Mouse (Mus musculus) testis, postnatal 14 days (tissue): Measurements from ENCODE around the gene Clca3a2.
"Not testable (repeated sequence)": the region's sequence is repeated elsewhere in the genome, so short reads cannot be mapped to it uniquely, and the experiment has no call there.

Source experiments
- DNase-seq: peaks from one replicate; pipeline ENCODE4 v3.0.0; 2021; ENCODE audit warnings: low spot score

The Clca3a2 gene

GRCm38 (mm10) chr3:144819219-144819618 is at the start of gene Clca3a2:
Gene Clca3a2, minus strand, starts transcription at chr3:144819494.
- not testable (repeated sequence) for DNase-seq

- DNase-seq = no peak
These were observed 30.3 kb upstream of the Clca3a2 start for GRCm38 (mm10) chr3:144849584-144849983.

DNA sequence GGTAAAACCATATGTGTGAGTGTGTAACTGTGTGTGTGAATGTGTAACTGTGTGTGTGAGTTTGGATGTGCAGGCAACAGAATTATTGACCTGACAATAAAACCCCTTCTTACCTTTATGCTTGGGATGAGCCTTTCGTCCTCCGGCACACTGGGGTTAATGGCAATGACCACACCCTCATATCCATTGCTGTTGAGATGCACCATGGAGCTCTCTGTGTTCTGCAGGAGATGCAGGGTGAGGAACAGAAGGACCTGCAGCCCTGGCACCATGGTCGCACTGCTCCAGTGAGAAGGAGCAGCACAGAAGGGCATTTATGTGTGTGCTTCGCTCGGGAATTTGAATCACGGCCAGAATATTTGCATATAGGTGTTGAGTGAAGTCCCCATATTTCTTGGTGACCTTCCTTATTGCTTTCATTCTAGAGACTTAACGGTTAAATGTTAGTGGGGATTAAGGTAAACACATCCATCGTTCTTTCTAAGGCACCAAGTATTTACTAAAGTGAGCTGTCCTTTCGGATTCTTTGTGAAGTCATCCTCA is 29.8 kb upstream of the Clca3a2 start, which contains the start of gene Clca3b:
Gene Clca3b (minus strand): TSS at position 344 of the 543 bp plus-strand sequence.
- DNase-seq = not testable (repeated sequence)

DNA sequence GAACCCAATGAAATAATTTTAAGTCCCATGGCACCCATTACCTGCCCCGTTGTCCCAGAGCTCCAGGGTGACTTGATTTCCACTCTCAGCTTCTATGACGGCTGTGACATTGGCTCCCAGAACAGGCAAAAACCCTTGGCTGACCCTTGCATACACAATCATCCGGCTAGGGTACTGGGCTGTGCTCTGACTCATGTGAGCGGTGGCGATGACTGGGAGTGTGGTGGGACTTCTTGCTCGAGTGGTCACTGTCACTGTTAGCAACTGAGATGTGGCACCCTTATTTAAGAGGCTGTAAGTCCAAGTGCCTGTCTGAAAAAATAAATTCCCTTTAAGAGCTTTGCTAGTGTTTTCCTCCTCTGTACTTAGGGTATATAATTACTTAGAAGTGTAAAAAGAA is 8.0 kb upstream of the Clca3a2 start:
- no peak for DNase-seq

DNA sequence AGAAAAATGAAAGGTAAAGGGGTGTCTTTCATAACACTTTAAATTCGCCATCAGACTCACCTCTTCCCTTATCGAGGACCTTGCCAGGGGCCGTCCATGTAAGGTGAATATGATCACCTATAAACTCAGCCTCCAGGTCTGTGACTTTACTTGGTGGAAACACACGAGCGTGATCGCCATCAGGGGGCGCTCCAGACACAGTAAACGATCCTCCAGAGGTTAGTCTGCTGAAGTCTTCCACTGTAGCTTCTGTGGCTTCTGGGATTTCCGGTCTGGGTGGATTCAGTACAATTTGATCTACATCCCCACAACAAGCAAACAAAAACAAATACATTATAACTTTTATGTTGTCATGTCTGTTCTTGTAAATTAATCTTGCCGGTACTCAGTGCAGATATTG is 5.9 kb upstream of the Clca3a2 start:
- DNase-seq = peak; percentile 40

DNA sequence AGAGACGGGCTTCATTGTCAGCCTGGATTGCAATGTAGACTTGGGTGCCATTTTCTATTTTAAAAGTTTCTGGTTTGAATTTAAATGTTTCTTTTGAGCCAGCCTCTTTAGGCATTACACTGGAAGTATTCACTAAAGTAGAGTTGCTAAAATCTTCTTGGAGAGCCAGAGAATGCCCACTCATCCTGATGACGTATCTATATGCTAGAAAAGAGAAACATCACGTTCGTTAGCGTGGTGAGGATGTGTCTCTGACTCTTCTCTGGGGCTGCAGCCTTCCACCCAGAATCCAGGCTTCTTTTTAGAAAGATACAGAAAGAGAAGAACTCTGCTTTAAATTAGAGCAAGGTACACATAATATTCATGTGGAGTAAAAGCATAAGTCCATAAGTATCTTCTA is 4.0 kb upstream of the Clca3a2 start:
- DNase-seq = no peak

GRCm38 (mm10) chr3:144820632-144821031 is 1.3 kb upstream of the Clca3a2 start:
- DNase-seq = no peak

DNA sequence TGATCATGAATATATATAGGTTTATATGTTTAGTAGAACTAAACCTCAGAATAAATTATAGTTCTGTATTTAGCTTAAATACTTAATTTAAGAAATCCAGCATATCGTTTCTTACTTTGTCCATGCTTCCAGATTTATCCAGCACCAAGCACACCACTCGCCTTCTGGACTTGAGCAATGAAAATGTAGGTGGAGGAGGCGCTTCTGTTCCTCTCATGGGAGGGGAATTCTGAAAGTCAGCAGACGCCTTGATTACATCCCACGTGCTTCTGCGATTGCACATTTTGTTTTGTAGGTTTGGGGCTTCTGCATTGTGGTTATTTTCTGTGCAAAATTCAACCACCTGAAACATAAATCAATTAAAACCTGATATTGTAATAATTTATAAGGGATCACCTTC is 6.0 kb downstream of the Clca3a2 start:
- DNase-seq = not testable (repeated sequence)

DNA sequence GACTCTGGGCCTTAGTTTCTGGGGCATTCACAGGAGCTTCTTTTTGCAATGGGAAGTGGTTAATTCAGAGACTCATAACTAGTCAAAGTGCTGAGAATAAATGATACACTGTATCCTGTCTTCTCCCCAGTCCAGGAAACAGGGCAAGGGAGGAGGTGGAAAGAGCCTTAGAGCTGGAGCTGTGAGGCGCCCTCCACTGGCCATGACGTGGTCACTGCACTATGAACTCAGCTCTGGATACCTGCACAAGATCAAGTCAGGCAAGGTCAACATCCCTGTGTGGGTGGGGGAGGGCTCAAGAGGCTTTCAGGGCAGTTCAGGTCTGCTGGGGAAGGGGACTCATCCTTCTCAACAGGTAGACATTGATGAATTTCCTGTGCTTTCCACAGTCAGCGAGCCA is 7.5 kb downstream of the Clca3a2 start:
- DNase-seq = no peak

DNA sequence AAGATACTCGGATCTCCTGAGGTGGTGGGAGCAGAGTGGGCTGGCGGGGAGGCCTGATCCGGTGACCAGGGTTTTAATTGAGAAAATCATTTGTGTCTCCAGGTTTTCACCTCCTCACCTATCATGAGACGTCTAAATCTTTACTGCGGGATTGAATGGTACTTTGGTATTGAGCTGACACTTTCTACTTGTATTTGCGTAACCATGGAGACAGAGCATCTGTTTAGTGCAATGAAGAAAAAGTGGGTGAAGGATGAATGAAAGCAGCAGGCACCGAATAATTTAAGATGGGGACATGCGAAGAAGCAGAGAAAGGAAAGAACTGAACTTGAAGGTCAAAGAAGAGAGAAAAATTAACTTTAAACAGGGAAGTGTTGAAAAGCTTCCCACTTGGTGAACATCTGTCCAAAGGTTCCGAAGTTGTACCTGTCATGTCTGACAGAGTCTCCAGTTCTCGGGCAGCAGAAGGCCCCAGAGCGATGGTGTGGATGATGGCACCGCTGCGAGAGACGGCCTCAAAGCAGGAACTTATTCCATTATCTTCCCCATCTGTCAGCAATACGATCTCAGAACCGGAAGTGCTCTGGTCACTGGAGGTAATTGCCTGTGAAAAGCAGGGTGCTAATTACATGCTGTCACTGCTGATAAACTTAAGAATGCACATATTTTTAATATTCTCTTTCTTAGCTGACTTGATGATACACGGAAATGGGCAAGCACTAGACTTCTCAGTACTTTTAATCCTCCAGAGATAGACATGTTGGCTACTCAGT is 11.0 kb downstream of the Clca3a2 start:
- DNase-seq = not testable (repeated sequence)

- not testable (repeated sequence) for DNase-seq
These were observed 12.7 kb downstream of the Clca3a2 start for GRCm38 (mm10) chr3:144806626-144807025.

DNA sequence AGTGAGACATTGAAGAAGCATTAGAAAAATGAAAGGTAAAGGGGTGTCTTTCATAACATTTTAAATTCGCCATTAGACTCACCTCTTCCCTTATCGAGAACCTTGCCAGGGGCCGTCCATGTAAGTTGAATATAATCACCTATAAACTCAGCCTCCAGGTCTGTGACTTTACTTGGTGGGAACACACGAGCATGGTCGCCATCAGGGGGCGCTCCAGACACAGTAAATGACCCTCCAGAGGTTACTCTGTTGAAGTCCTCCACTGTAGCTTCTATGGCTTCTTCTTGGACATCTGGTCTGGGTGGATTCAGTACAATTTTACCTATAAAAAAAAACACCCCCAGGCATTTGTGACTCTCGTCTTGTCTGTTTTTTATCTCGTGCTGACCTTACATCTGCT is 17.4 kb downstream of the Clca3a2 start:
- DNase-seq = no peak

- DNase-seq = no peak
These were observed 33.8 kb downstream of the Clca3a2 start for GRCm38 (mm10) chr3:144785181-144786148.

- DNase-seq = no peak
These were observed 54.1 kb downstream of the Clca3a2 start for GRCm38 (mm10) chr3:144765161-144765560.

DNA sequence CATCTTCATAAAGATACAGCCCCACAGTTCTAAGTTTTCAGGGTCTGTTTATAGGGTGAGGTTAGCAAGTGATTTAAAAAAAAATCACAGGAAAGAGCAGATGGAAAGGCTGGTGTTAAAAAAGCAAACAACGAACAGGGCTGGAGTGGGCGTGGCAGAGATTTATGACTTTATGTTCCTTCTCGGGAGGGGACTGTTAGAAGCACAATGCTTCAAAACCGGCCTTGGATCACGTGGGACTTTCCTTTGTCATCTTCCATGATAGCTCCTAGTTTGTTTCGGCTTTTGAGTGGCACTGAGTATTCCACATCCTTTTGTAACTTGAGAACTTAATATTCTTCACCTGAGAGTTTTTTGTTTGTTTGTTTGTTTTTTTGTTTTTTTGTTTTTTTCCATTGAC is 57.8 kb downstream of the Clca3a2 start:
- no peak for DNase-seq

DNA sequence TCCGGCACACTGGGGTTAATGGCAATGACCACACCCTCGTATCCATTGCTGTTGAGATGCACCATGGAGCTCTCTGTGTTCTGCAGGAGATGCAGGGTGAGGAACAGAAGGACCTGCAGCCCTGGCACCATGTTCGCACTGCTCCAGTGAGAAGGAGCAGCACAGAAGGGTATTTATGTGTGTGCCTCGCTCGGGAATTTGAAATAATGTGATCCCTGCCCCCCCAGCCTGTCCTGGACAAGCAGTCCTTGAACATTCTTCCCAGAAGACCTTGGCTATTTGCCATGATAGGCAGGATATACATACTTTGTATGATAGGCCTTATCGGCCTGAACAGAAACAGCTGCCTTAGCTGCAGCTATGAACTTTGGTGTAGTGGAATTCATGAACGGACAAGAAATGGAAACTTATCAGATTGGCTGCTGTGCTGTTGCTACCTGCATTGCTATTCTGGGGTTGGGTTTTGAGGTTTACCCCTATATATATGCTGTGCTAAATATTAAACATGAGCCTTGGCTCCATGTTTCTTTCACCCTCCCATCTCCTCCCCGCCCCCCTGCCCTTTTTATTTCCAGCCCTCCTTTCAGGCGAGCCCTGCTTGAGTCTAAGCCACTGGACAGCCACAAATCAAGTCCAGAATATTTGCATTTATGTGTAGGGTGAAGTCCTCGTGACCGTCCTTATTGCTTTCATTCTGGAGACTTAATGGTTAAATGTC is 58.5 kb downstream of the Clca3a2 start, which contains the start of gene Clca3a1:
Gene Clca3a1 (minus strand): TSS at position 386 of the 718 bp plus-strand sequence.
- peak; percentile 18 for DNase-seq

GRCm38 (mm10) chr3:144759719-144760118 is 59.6 kb downstream of the Clca3a2 start:
- no peak for DNase-seq

DNA sequence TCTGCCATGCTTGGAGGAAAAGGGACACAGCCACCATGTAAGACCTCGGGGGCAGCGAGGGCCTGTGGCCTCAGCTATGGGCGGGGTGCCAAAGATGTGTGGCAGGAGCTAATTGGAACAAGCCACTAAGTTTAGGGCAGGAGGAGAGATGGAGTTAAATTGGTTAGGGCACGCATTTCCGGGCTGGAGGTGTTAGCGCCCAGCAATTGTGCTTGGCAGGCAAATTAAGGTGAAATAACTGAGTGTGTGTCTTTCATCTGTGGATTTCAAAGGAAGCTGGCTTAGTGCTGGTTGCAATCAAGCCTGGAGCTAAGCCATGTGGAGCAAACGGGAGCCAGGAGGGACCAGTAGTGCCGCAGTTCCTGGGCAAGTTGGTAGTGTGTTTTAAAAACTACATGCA is 63.2 kb downstream of the Clca3a2 start:
- not testable (repeated sequence) for DNase-seq

DNA sequence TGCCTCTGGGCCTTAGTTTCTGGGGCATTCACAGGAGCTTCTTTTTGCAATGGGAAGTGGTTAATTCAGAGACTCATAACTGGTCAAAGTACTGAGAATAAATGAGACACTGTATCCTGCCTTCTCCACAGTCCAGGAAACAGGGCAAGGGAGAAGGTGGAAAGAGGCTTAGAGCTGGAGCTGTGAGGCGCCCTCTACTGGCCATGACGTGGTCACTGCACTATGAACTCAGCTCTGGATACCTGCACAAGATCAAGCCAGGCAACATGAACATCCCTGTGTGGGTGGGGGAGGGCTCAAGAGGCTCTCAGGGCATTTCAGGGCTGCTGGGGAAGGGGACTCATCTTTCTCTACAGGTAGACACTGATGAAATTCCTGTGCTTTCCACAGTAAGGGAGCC is 66.2 kb downstream of the Clca3a2 start:
- no peak for DNase-seq

GRCm38 (mm10) chr3:144749062-144749963 is 70.0 kb downstream of the Clca3a2 start:
- DNase-seq = not testable (repeated sequence)

DNA sequence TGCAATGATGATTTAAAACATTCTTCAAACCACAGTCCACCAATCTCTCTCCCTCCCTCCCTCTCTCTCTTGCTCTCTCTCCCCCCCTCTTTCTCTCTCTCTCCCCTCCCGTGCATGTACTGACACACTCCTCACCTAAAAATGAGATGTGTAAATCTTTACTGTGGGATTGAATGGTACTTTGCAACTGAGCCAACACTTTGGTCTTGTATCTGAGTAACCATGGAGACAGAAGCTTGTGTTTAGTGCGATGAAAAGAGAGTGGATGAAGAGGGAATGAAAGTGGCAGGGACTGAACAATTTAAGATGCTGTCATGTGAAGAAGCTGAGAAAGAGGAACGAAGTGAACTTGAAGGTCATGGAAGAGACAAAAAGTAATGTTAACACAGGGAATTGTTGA is 71.6 kb downstream of the Clca3a2 start:
- DNase-seq = not testable (repeated sequence)
